Mouse (Mus musculus): ENCODE measurements around the gene Senp3. TPM values are rescaled to one million over a fixed set of nuclear protein-coding genes. Genes with fewer than 3 reads are reported as not detected.
A peak's percentile ranks its signal among the peaks of the same experiment; 100 is the strongest.
"Not testable (repeated sequence)": the region's sequence is repeated elsewhere in the genome, so short reads cannot be mapped to it uniquely, and the experiment has no call there.

Gene Senp3
- total RNA-seq, 2 experiments from 2014 or later, result 108 to 111 TPM

DNA sequence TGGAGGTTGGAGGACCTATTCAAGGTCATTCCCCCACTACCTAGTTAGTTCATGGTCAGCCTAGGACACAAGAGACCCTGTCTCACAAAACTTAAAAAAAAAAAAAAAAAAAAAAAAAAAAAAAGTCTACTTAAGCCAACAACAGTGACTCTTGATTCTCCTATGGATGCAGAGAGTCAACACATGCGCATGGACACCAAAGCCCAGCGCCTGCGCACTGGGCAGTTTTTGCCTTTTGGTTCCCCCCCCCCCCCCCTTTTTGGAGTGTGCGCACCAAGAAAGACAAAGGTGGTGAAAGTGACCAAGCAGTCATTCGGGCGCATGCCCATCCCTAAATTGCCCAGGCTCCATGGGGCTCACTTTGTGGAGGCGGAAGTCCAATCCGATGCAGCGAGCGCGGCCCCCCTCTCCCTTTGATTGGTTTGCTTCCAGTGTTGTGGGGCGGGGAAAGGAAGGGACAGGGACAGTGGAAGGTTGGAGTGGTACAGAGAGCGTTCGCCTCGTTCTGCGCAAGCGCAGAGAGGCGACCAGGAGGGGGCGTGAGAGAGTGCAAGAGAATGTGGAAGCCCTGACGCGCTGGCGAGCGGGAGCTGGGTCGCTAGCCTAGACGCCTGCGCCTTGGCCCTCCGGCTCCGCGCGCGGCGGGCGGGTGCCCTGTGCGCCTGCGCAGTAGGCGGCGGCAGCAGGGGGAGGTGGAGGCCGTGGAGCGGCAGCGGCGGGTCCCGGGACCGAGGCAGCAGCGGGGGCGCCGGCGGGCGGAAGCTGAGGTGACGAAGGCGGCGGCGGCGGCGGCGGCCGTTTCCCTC lies 49.4 kb downstream of the Senp3 start, which contains the start of gene Fxr2:
Gene Fxr2 (plus strand): TSS at position 707 of the 806 bp plus-strand sequence.
- H3K27ac ChIP-seq, result peak within 1 kb of the TSS; percentile 85
- DNase-seq (ENCODE audit: extremely low spot score in 1 of 2, low spot score in 2 of 2), result peak; percentile 100
- H3K4me3 ChIP-seq, result peak within 1 kb of the TSS; percentile 79
- TF ChIP-seq CTCF (IDR thresholded peaks at IDR 0.05), result peak; percentile 71
- intact Hi-C loops (cut with DNase I), result loop anchor here (1.0 to 5.0 kb wide), 2 partner anchors 30 to 125 kb away; partner anchors contain the start of genes Mpdu1 and Polr2a

DNA sequence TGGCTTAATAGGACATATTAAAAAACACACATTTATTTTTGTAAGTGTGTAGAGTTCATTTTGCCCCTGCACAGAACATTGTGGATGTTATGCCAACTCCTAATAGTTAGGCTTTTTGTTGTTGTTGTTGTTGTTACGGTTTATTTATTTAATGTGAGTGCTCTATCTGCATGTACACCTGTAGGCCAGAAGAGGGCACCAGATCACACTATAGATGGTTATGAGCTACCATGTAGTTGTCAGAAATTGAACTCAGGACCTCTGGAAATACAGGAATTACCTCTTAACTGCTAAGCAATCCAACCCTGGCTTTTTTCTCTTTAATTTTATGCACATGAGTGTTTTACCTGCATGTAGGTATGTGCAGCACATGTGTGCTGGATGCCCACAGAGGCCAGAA lies 52.1 kb downstream of the Senp3 start:
- intact Hi-C loops (cut with DNase I), result loop anchor here (5.0 kb wide), 1 partner anchor 127 kb away; the partner anchor contains the start of gene Polr2a
- no peak for DNase-seq (ENCODE audit: extremely low spot score in 1 of 2, low spot score in 2 of 2)
- no peak overlapping the region for H3K27ac ChIP-seq
- peak; percentile 65 for TF ChIP-seq CTCF (IDR thresholded peaks at IDR 0.05)
- H3K4me3 ChIP-seq, result no peak overlapping the region

DNA sequence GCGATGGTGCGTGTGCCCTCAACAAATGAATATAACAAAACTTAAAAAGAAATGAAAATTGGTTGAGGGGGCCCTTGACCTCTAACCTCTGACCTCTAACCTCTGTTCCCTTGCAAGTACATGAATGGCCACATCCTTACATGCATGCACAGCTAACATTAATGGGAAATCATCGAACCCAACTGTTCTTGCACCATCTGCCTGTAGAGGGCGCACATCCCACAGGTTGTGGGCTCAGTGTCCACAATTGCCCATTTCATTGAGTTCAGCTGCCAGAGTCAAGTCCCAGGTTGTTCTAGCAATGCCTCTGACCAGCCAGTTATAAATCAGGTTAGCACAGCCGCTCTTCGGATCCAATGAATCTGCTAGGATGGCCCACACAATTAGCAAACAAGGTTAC lies 53.6 kb downstream of the Senp3 start:
- intact Hi-C loops (cut with DNase I), result no loop called here
- DNase-seq (ENCODE audit: extremely low spot score in 1 of 2, low spot score in 2 of 2), result peak; percentile 56 to 76
- no peak overlapping the region for H3K27ac ChIP-seq
- H3K4me3 ChIP-seq, result no peak overlapping the region
- peak; percentile 91 for TF ChIP-seq CTCF (IDR thresholded peaks at IDR 0.05)

DNA sequence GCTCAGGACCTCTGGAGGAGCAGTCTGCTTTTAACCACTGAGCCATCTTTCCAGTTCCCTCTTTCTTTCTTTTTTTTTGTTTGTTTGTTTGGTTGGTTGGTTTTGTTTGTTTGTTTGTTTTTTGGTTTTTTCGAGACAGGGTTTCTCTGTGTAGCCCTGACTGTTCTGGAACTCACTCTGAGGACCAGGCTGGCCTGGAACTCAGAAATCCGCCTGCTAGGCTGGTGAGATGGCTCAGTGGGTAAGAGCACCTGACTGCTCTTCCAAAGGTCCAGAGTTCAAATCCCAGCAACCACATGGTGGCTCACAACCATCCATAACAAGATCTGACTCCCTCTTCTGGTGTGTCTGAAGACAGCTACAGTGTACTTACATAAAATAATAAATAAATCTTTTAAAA lies 57.5 kb downstream of the Senp3 start:
- DNase-seq (ENCODE audit: extremely low spot score in 1 of 2, low spot score in 2 of 2); intact Hi-C loops (cut with DNase I); H3K4me3 ChIP-seq; H3K27ac ChIP-seq: not testable (repeated sequence)

Small RNA genes lying within 50 kb of the gene (microRNA-seq; reads per million reads assigned to microRNA genes)
- gene Mir1934, result 8.1 to 14.4 reads per million in 2 experiments
- 0 reads per million in 2 experiments for gene Mir467f

Other genes starting within 250 kb of the Senp3 start
- 1 to 10 TPM; 2.7 to 3.7 TPM for gene Dnah2, start 133.0 kb downstream of the Senp3 start, total RNA-seq (2021)
- gene Efnb3, start 121.9 kb downstream of the Senp3 start, total RNA-seq (2021), result 10 to 100 TPM; 46.6 to 63.0 TPM
- 10 to 100 TPM in 1 of 2 experiments, 1 to 10 TPM in 1; 7.6 to 10.5 TPM for gene Wrap53, start 101.8 kb downstream of the Senp3 start, total RNA-seq (2021)
- 10 to 100 TPM; 23.7 TPM for gene Trp53, start 101.7 kb downstream of the Senp3 start, total RNA-seq (2021)
- gene Atp1b2, start 76.1 kb downstream of the Senp3 start, total RNA-seq (2021), result 100 to 1,000 TPM; 411 to 429 TPM
- gene Shbg, start 64.2 kb downstream of the Senp3 start, total RNA-seq (2021), result not detected
- gene Sat2, start 60.1 kb downstream of the Senp3 start, total RNA-seq (2021), result 10 to 100 TPM in 1 of 2 experiments, 1 to 10 TPM in 1; 9.9 to 13.7 TPM
- 100 to 1,000 TPM; 146 TPM for gene Fxr2, start 49.1 kb downstream of the Senp3 start, total RNA-seq (2021)
- not detected for gene Sox15, start 26.8 kb downstream of the Senp3 start, total RNA-seq (2021)
- gene Mpdu1, start 19.4 kb downstream of the Senp3 start, total RNA-seq (2021), result 10 to 100 TPM; 59.0 to 59.4 TPM
- 10 to 100 TPM; 11.8 to 14.1 TPM for gene Cd68, start 15.9 kb downstream of the Senp3 start, total RNA-seq (2021)
- gene Eif4a1, start 9.7 kb downstream of the Senp3 start, total RNA-seq (2021), result 100 to 1,000 TPM; 299 to 311 TPM
- gene Tnfsf13, start 3.7 kb upstream of the Senp3 start, total RNA-seq (2021), result 1 to 10 TPM; 3.3 to 3.8 TPM
- 10 to 100 TPM in 1 of 2 experiments, 1 to 10 TPM in 1; 9.5 to 10.6 TPM for gene Tnfsf12, start 13.8 kb upstream of the Senp3 start, total RNA-seq (2021)
- gene Tnfsfm13, start 14.0 kb upstream of the Senp3 start, total RNA-seq (2021), result 1 to 10 TPM; 1.4 to 1.9 TPM
- gene Polr2a, start 76.6 kb upstream of the Senp3 start, total RNA-seq (2021), result 10 to 100 TPM; 55.1 to 56.6 TPM
- not detected for gene Slc35g3, start 79.9 kb upstream of the Senp3 start, total RNA-seq (2021)
- 100 to 1,000 TPM; 134 to 167 TPM for gene Zbtb4, start 83.8 kb upstream of the Senp3 start, total RNA-seq (2021)
- 1 to 10 TPM; 1.0 to 1.4 TPM for gene Chrnb1, start 113.9 kb upstream of the Senp3 start, total RNA-seq (2021)
- 10 to 100 TPM; 15.9 to 19.8 TPM for gene Fgf11, start 119.8 kb upstream of the Senp3 start, total RNA-seq (2021)
- gene Tmem102, start 123.5 kb upstream of the Senp3 start, total RNA-seq (2021), result under 1 TPM in 1 of 2 experiments, not detected in 1; 0.23 TPM
- not detected for gene Gm39566, start 133.2 kb upstream of the Senp3 start, total RNA-seq (2021)
- not detected for gene Spem2, start 136.4 kb upstream of the Senp3 start, total RNA-seq (2021)
- gene Spem1, start 140.1 kb upstream of the Senp3 start, total RNA-seq (2021), result under 1 TPM; 0.34 to 0.44 TPM
- 100 to 1,000 TPM; 236 to 243 TPM for gene Nlgn2, start 155.7 kb upstream of the Senp3 start, total RNA-seq (2021)
- gene Tmem256, start 156.4 kb upstream of the Senp3 start, total RNA-seq (2021), result 100 to 1,000 TPM; 113 to 126 TPM
- gene Plscr3, start 164.3 kb upstream of the Senp3 start, total RNA-seq (2021), result 10 to 100 TPM; 19.5 to 22.5 TPM
- gene Tnk1, start 176.6 kb upstream of the Senp3 start, total RNA-seq (2021), result under 1 TPM in 1 of 2 experiments, not detected in 1; 0.20 TPM
- gene Tmem95, start 195.9 kb upstream of the Senp3 start, total RNA-seq (2021), result not detected
- gene Kctd11, start 199.3 kb upstream of the Senp3 start, total RNA-seq (2021), result 1 to 10 TPM; 1.3 to 1.5 TPM
- not detected for gene Acap1, start 213.5 kb upstream of the Senp3 start, total RNA-seq (2021)
- gene 2810408A11Rik, start 218.9 kb upstream of the Senp3 start, total RNA-seq (2021), result under 1 TPM; 0.23 to 0.87 TPM
- 100 to 1,000 TPM; 121 to 124 TPM for gene Neurl4, start 219.0 kb upstream of the Senp3 start, total RNA-seq (2021)
- 10 to 100 TPM; 31.0 to 31.7 TPM for gene Gps2, start 231.8 kb upstream of the Senp3 start, total RNA-seq (2021)
- 100 to 1,000 TPM; 408 to 429 TPM for gene Eif5a, start 239.9 kb upstream of the Senp3 start, total RNA-seq (2021)